Mouse (Mus musculus): ENCODE data around the gene Vgf. TPM values are rescaled to one million over a fixed set of nuclear protein-coding genes. Genes with fewer than 3 reads are reported as not detected.
A peak's percentile ranks its signal among the peaks of the same experiment; 100 is the strongest.

Vgf gene
- polyA plus RNA-seq, 1 experiment from 2014 or later, result 0.21 TPM

- Histone ChIP-seq H3K4me1 (replicated peaks; ENCODE audit: insufficient read depth, low read length) (no peaks in the 10 kb centered on the region), H3K36me3 (ENCODE audit: insufficient read depth, low read length) (0 out of 2 replicates have a peak, but pooled peaks cover 5% of the 10 kb centered on the region), H3K9me3 (replicated peaks; ENCODE audit: low read length) (no peaks in the 10 kb centered on the region), H3K4me2 (ENCODE audit: low read length) (no peak overlapping the region), H3K9ac (ENCODE audit: low read depth, low read length) (no peak overlapping the region), H3K27me3 (ENCODE audit: insufficient read depth, low read length) (no peaks in the 10 kb centered on the region), H3K4me3 (replicated peaks; ENCODE audit: low read depth, low read length) (no peak overlapping the region), H3K27ac (no peak overlapping the region; the same call in 1 of the 2 replicates)
- TF ChIP-seq CTCF (IDR thresholded peaks at IDR 0.05; ENCODE audit: low read depth), result no peak
- ATAC-seq (replicated peaks; ENCODE audit: low FRiP score, low read depth), result no peak
- 75% methylated on average over 2 of the region's 2 CpGs for WGBS
- peak; percentile 25 for DNase-seq (ENCODE audit: low spot score)
Observed at GRCm38 (mm10) chr5:137000612-137001011, 25.6 kb upstream of the Vgf start.

- ATAC-seq (replicated peaks; ENCODE audit: low FRiP score, low read depth), result no peak
- DNase-seq (ENCODE audit: low spot score), result peak; percentile 40
- Histone ChIP-seq H3K27me3 (ENCODE audit: insufficient read depth, low read length) (no peaks in the 10 kb centered on the region), H3K4me3 (replicated peaks; ENCODE audit: low read depth, low read length) (no peak overlapping the region), H3K4me1 (replicated peaks; ENCODE audit: insufficient read depth, low read length) (no peaks in the 10 kb centered on the region), H3K27ac (no peak overlapping the region), H3K9me3 (replicated peaks; ENCODE audit: low read length) (no peaks in the 10 kb centered on the region), H3K9ac (ENCODE audit: low read depth, low read length) (no peak overlapping the region), H3K36me3 (ENCODE audit: insufficient read depth, low read length) (no peaks in the 10 kb centered on the region), H3K4me2 (ENCODE audit: low read length) (no peak overlapping the region)
- TF ChIP-seq CTCF (IDR thresholded peaks at IDR 0.05; ENCODE audit: low read depth), result no peak
- 39% methylated on average over 8 of the region's 8 CpGs for WGBS
Observed at GRCm38 (mm10) chr5:137007276-137007675, 18.9 kb upstream of the Vgf start.

GRCm38 (mm10) chr5:137009988-137010387 is 16.2 kb upstream of the Vgf start:
- H3K27me3 ChIP-seq (ENCODE audit: insufficient read depth, low read length), result no peaks in the 10 kb centered on the region
- ATAC-seq (replicated peaks; ENCODE audit: low FRiP score, low read depth) (no peak), DNase-seq (ENCODE audit: low spot score) (peak; percentile 65)
- 36% methylated on average over 3 of the region's 3 CpGs for WGBS
- no peak overlapping the region for H3K9ac ChIP-seq (ENCODE audit: low read depth, low read length)
- no peak overlapping the region for H3K27ac ChIP-seq
- TF ChIP-seq CTCF (IDR thresholded peaks at IDR 0.05; ENCODE audit: low read depth), result peak; percentile 73
- H3K9me3 ChIP-seq (replicated peaks; ENCODE audit: low read length), result no peaks in the 10 kb centered on the region
- H3K36me3 ChIP-seq (ENCODE audit: insufficient read depth, low read length), result no peaks in the 10 kb centered on the region
- H3K4me2 ChIP-seq (ENCODE audit: low read length), result no peak overlapping the region
- H3K4me1 ChIP-seq (replicated peaks; ENCODE audit: insufficient read depth, low read length), result no peaks in the 10 kb centered on the region
- no peak overlapping the region for H3K4me3 ChIP-seq (replicated peaks; ENCODE audit: low read depth, low read length)

DNA sequence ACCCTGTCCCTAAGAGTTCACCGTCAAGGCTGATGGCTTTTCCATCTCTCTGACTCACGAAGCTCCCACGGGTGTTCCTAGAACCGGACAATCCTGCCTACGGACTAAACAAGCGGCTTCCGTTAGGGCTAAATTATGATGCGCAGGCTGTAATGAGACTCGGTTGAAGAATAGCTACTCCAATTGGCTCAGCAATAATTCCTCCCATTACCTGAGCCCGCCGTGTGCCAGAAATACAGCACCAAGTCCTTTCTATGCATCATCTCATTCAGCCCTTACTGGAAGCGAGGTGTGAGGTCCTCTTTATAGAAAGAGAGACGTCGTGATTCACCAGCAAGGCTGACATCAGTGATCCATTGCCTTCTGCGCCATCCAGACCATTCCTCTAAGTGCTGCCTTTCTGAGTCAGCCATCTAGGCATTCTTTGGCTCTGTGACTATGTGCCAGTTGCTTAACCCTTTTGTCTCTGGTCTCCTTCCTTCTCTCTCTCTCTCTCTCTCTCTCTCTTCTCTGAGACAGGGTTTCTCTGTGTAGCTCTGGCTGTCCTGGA is 13.7 kb upstream of the Vgf start:
- 70% methylated on average over 15 of the region's 15 CpGs for WGBS
- H3K9ac ChIP-seq (ENCODE audit: low read depth, low read length), result no peak overlapping the region
- no peaks in the 10 kb centered on the region for H3K9me3 ChIP-seq (replicated peaks; ENCODE audit: low read length)
- H3K4me2 ChIP-seq (ENCODE audit: low read length), result no peak overlapping the region
- DNase-seq (ENCODE audit: low spot score), result no peak
- no peaks in the 10 kb centered on the region for H3K27me3 ChIP-seq (ENCODE audit: insufficient read depth, low read length)
- no peaks in the 10 kb centered on the region for H3K4me1 ChIP-seq (replicated peaks; ENCODE audit: insufficient read depth, low read length)
- no peak for ATAC-seq (replicated peaks; ENCODE audit: low FRiP score, low read depth)
- H3K36me3 ChIP-seq (ENCODE audit: insufficient read depth, low read length), result no peaks in the 10 kb centered on the region
- no peak overlapping the region for H3K27ac ChIP-seq
- H3K4me3 ChIP-seq (replicated peaks; ENCODE audit: low read depth, low read length), result no peak overlapping the region
- TF ChIP-seq CTCF (IDR thresholded peaks at IDR 0.05; ENCODE audit: low read depth), result no peak

GRCm38 (mm10) chr5:137015913-137016312 is 10.3 kb upstream of the Vgf start:
- DNase-seq (ENCODE audit: low spot score) (no peak), ATAC-seq (replicated peaks; ENCODE audit: low FRiP score, low read depth) (no peak)
- Histone ChIP-seq H3K4me3 (replicated peaks; ENCODE audit: low read depth, low read length) (no peak overlapping the region), H3K27me3 (ENCODE audit: insufficient read depth, low read length) (no peaks in the 10 kb centered on the region), H3K9me3 (replicated peaks; ENCODE audit: low read length) (no peaks in the 10 kb centered on the region), H3K9ac (ENCODE audit: low read depth, low read length) (no peak overlapping the region), H3K4me2 (ENCODE audit: low read length) (no peak overlapping the region), H3K36me3 (ENCODE audit: insufficient read depth, low read length) (no peaks in the 10 kb centered on the region), H3K27ac (no peak overlapping the region), H3K4me1 (replicated peaks; ENCODE audit: insufficient read depth, low read length) (no peaks in the 10 kb centered on the region)
- 90% methylated on average over 3 of the region's 3 CpGs for WGBS
- TF ChIP-seq CTCF (IDR thresholded peaks at IDR 0.05; ENCODE audit: low read depth), result no peak

DNA sequence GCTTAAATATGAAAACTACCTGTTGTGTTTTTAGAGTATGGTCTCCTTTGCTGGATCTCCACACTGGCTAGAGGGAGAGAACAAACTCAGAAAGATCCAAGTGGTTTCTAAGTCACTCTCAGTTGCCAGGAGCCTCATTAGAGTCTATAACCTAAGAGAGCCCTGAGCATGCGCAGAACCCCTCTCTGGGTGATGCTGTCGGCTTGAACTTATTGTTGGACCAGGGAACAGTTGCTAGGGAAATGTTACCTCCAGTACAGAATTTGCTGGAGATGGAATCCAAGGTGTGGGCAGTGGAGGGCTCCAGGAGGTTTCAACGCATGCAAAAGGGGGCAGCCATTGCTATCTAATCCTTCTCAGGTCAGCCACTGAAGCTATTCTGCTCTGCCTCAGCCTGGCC is 1.9 kb upstream of the Vgf start:
- ATAC-seq (replicated peaks; ENCODE audit: low FRiP score, low read depth), result no peak
- H3K27me3 ChIP-seq (ENCODE audit: insufficient read depth, low read length), result peaks cover 42% of the 10 kb centered on the region
- no peak overlapping the region for H3K9ac ChIP-seq (ENCODE audit: low read depth, low read length)

DNA sequence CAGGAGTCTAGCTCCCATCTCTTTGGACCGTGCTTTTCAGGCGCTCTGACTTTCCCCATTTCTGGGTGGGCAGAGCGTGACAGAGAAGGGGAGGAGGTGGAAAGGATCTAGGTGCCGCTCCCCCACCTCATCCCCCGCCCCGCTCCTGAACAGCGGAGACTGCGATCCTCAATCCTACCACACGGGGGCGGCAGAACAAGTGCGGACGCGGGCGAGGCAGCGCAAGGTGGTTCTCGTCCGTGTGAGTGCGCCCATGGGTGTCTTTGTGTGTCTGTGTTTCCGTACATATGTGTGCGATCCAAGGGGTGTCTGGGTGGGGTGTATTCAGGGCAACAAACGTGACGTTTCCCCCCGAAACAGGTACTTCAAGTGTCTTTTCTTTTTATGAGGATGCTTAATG is 1.1 kb upstream of the Vgf start:
- H3K4me1 ChIP-seq (replicated peaks; ENCODE audit: insufficient read depth, low read length), result 0 out of 2 replicates have a peak, but pooled peaks cover 7% of the 10 kb centered on the region
- H3K4me2 ChIP-seq (ENCODE audit: low read length), result peak overlapping the region; percentile 13; the same call in 1 of the 2 replicates
- no peak overlapping the region for H3K9ac ChIP-seq (ENCODE audit: low read depth, low read length)
- H3K27me3 ChIP-seq (ENCODE audit: insufficient read depth, low read length), result peaks cover 47% of the 10 kb centered on the region
- TF ChIP-seq CTCF (IDR thresholded peaks at IDR 0.05; ENCODE audit: low read depth), result peak; percentile 97
- no peak overlapping the region for H3K4me3 ChIP-seq (replicated peaks; ENCODE audit: low read depth, low read length)
- no peaks in the 10 kb centered on the region for H3K36me3 ChIP-seq (ENCODE audit: insufficient read depth, low read length)
- WGBS, result under 1% methylated on average over 23 of the region's 23 CpGs
- H3K9me3 ChIP-seq (replicated peaks; ENCODE audit: low read length), result no peaks in the 10 kb centered on the region
- DNase-seq (ENCODE audit: low spot score) (peak; percentile 71), ATAC-seq (replicated peaks; ENCODE audit: low FRiP score, low read depth) (no peak)
- no peak overlapping the region for H3K27ac ChIP-seq

More for the DNA sequence above, 1.9 kb upstream of the Vgf start:
- no peaks in the 10 kb centered on the region for H3K9me3 ChIP-seq (replicated peaks; ENCODE audit: low read length)
- 0 out of 2 replicates have a peak, but pooled peaks cover 2% of the 10 kb centered on the region for H3K4me1 ChIP-seq (replicated peaks; ENCODE audit: insufficient read depth, low read length)
- H3K36me3 ChIP-seq (ENCODE audit: insufficient read depth, low read length), result no peaks in the 10 kb centered on the region
- no peak for DNase-seq (ENCODE audit: low spot score)
- 55% methylated on average over 3 of the region's 3 CpGs for WGBS
- H3K4me3 ChIP-seq (replicated peaks; ENCODE audit: low read depth, low read length), result no peak overlapping the region
- TF ChIP-seq CTCF (IDR thresholded peaks at IDR 0.05; ENCODE audit: low read depth), result no peak
- no peak overlapping the region for H3K27ac ChIP-seq
- H3K4me2 ChIP-seq (ENCODE audit: low read length), result no peak overlapping the region

Measured in kidney, postnatal 0 days (tissue).